Mouse (Mus musculus): ENCODE measurements around the gene Pex11b. TPM values are rescaled to one million over a fixed set of nuclear protein-coding genes. Genes with fewer than 3 reads are reported as not detected.

Pex11b gene
- polyA plus RNA-seq, 1 experiment from 2014 or later: 17.3 TPM

GRCm38 (mm10) chr3:96693579-96693978 lies 58.4 kb downstream of the Pex11b start:
- 48% methylated on average over 1 of the region's 1 CpGs for WGBS (ENCODE audit: insufficient replicate concordance)
- peaks cover 25% of the 10 kb centered on the region for H3K4me1 ChIP-seq (replicated peaks)
- no peaks in the 10 kb centered on the region for H3K9me3 ChIP-seq (replicated peaks)
- no peaks in the 10 kb centered on the region for H3K36me3 ChIP-seq (replicated peaks)
- H3K9ac ChIP-seq: no peak overlapping the region
- ATAC-seq (ENCODE audit: insufficient read depth): no peak
- H3K27ac ChIP-seq (replicated peaks): no peak overlapping the region
- H3K4me3 ChIP-seq (replicated peaks): no peak overlapping the region
- peaks cover 41% of the 10 kb centered on the region for H3K27me3 ChIP-seq
- H3K4me2 ChIP-seq: no peak overlapping the region

Other genes with a start within 250 kb of the Pex11b start
- not detected in 2 replicates for gene BC107364, start 183.1 kb upstream of the Pex11b start, polyA plus RNA-seq (2015; fragmentation: Nextera tagmentation; extraction: Ambion mirVana)
- 7.1 and 8.5 TPM in 2 replicates for gene Hfe2, start 110.2 kb upstream of the Pex11b start, polyA plus RNA-seq (2015; fragmentation: Nextera tagmentation; extraction: Ambion mirVana)
- 42.8 and 46.8 TPM in 2 replicates for gene Txnip, start 77.4 kb upstream of the Pex11b start, polyA plus RNA-seq (2015; fragmentation: Nextera tagmentation; extraction: Ambion mirVana)
- gene Gm16253, start 58.4 kb upstream of the Pex11b start, polyA plus RNA-seq (2015; fragmentation: Nextera tagmentation; extraction: Ambion mirVana): 0.17 and 0.23 TPM in 2 replicates
- gene Polr3gl, start 41.2 kb upstream of the Pex11b start, polyA plus RNA-seq (2015; fragmentation: Nextera tagmentation; extraction: Ambion mirVana): 10.9 and 11.7 TPM in 2 replicates
- 0.12 and 0.15 TPM in 2 replicates for gene Ankrd34a, start 38.7 kb upstream of the Pex11b start, polyA plus RNA-seq (2015; fragmentation: Nextera tagmentation; extraction: Ambion mirVana)
- gene Lix1l, start 34.2 kb upstream of the Pex11b start, polyA plus RNA-seq (2015; fragmentation: Nextera tagmentation; extraction: Ambion mirVana): 0.47 and 0.64 TPM in 2 replicates
- gene Rbm8a, start 5.4 kb upstream of the Pex11b start, polyA plus RNA-seq (2015; fragmentation: Nextera tagmentation; extraction: Ambion mirVana): 50.9 and 51.1 TPM in 2 replicates
- gene Gm42957, start 98 bp downstream of the Pex11b start, polyA plus RNA-seq (2015; fragmentation: Nextera tagmentation; extraction: Ambion mirVana): not detected in 2 replicates
- 0.10 and 0.20 TPM in 2 replicates for gene Itga10, start 10.2 kb downstream of the Pex11b start, polyA plus RNA-seq (2015; fragmentation: Nextera tagmentation; extraction: Ambion mirVana)
- 0.33 and 0.53 TPM in 2 replicates for gene Ankrd35, start 34.8 kb downstream of the Pex11b start, polyA plus RNA-seq (2015; fragmentation: Nextera tagmentation; extraction: Ambion mirVana)
- gene Pias3, start 61.0 kb downstream of the Pex11b start, polyA plus RNA-seq (2015; fragmentation: Nextera tagmentation; extraction: Ambion mirVana): 5.8 and 6.1 TPM in 2 replicates
- 1.0 and 1.3 TPM in 2 replicates for gene Nudt17, start 73.2 kb downstream of the Pex11b start, polyA plus RNA-seq (2015; fragmentation: Nextera tagmentation; extraction: Ambion mirVana)
- gene Polr3c, start 92.3 kb downstream of the Pex11b start, polyA plus RNA-seq (2015; fragmentation: Nextera tagmentation; extraction: Ambion mirVana): 19.8 and 21.3 TPM in 2 replicates
- gene Rnf115, start 92.3 kb downstream of the Pex11b start, polyA plus RNA-seq (2015; fragmentation: Nextera tagmentation; extraction: Ambion mirVana): 26.4 and 27.8 TPM in 2 replicates
- 21.6 and 27.2 TPM in 2 replicates for gene Pdzk1, start 193.9 kb downstream of the Pex11b start, polyA plus RNA-seq (2015; fragmentation: Nextera tagmentation; extraction: Ambion mirVana)
- 0.30 and 0.31 TPM in 2 replicates for gene Cd160, start 194.0 kb downstream of the Pex11b start, polyA plus RNA-seq (2015; fragmentation: Nextera tagmentation; extraction: Ambion mirVana)

All from liver, embryonic 15.5 days (tissue).